Mouse (Mus musculus) embryonic fibroblast, embryonic 13.5 days (primary cell): ENCODE results near the gene Stxbp3.

ENCODE experiments used
- CTCF ChIP-seq: IDR thresholded peaks from 2 replicates; pipeline ENCODE4 v1.5.1; 2011; ENCODE audit warnings: mild to moderate bottlenecking, control low read depth, low read length, moderate library complexity, borderline replicate concordance; ENCODE audit not compliant: insufficient read depth
- POLR2A ChIP-seq: IDR thresholded peaks from 2 replicates; pipeline ENCODE4 v1.6.1; 2011; ENCODE audit warnings: low read depth, mild to moderate bottlenecking, control low read depth, low read length, moderate library complexity

DNA sequence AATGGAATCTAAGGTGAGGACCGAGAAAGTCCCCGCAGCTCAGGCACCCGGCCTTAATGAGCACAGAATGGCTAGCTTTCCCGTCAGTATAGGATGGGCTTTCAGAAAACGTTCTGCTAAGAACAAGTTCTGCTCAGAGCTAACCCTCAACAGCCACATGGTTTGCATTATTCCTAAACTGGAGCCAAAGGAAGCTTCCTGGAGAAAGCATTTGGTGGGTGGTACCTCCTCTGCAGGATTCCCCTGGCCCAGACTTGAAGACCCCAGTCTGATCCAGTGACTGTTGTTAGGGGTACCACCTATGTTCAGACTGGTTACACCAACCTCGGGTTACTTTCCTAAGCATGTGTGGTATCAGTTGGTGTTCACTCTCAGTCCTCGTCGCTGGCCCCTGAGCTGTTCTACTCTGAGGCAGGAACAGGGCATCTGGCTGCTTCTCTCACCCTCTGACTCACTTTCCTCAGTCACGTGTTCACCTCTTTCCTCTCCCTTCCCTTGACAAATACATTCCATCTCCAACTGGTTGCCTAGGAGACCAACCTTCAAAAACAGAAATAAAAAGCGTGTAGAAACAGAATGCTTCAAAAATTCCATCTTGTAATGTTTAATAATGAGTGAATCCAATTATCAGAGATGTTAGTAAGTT lies 59.0 kb downstream of the Stxbp3 start:
- TF ChIP-seq CTCF = no peak
- peak; percentile 73 for TF ChIP-seq POLR2A
